Comparison of ENCODE assay signal across 26 mouse cellular contexts in genomic region chr10:6895796-6896195, GRCm38 (mm10).
DNase-seq lines count a peak whose midpoint lies in the region; ATAC-seq and TF ChIP-seq lines count a peak whose summit lies in the region.
"Had no signal": no experiment of that assay in that cellular context is flagged by ENCODE, and none has a peak within 500 bp of the region (broad histone marks: within the 10 kb centered on the region; RNA-seq: fewer than 3 reads in every experiment).

No protein-coding gene starts in this region.

- no peak for ATAC-seq in midbrain, embryonic 11.5 days (ENCODE audit: low FRiP score)
- ATAC-seq: forebrain, embryonic 15.5 days; Patski had no signal

- 79% methylated on average over 3 of the region's 3 CpGs for WGBS in midbrain, embryonic 11.5 days
- 81% methylated on average over 3 of the region's 3 CpGs for WGBS in midbrain, embryonic 10.5 days

- no peak for TF ChIP-seq CTCF in cortical plate, adult 2 months (IDR thresholded peaks at IDR 0.05; ENCODE audit: extremely low read depth, insufficient read depth, low read length)

- TF ChIP-seq POLR2A in cortical plate, adult 2 months (IDR thresholded peaks at IDR 0.05; ENCODE audit: extremely low read depth, insufficient read depth, low read length), result peak; percentile 37; the same call in 1 of the 2 replicates

- H3K9me3 ChIP-seq in midbrain, embryonic 11.5 days (ENCODE audit: control insufficient read depth, low read length), result no peaks in the 10 kb centered on the region
- H3K9me3 ChIP-seq in midbrain, embryonic 10.5 days (replicated peaks), result no peaks in the 10 kb centered on the region
- H3K9me3 ChIP-seq: embryonic facial prominence, embryonic 10.5 days; embryonic facial prominence, embryonic 13.5 days; forebrain, embryonic 12.5 days; forebrain, embryonic 15.5 days; G1E; hindbrain, embryonic 12.5 days; hindbrain, embryonic 15.5 days had no signal

- DNase-seq in layer of hippocampus, adult 9-11 months, result peak; percentile 22
- no peak for DNase-seq in layer of hippocampus, adult 11-12 months (ENCODE audit: low spot score)
- peak; percentile 21 for DNase-seq in midbrain, embryonic 11.5 days (ENCODE audit: low spot score, missing footprints)
- DNase-seq in midbrain, embryonic 10.5 days (ENCODE audit: low spot score), result no peak
- DNase-seq in cerebellum, adult 11-12 months, result no peak
- DNase-seq in embryo, embryonic 9.5 days (ENCODE audit: extremely low spot score), result no peak
- DNase-seq: adrenal gland, postnatal 10 days; B cell, adult 2 months; cerebellum, adult 18-20 months; cerebellum, adult 9-10 months; cerebellum, postnatal 14 days; gastrocnemius, adult 2 months; gastrocnemius, postnatal 14 days; heart, adult 11 months had no signal

- no peaks in the 10 kb centered on the region for H3K27me3 ChIP-seq in midbrain, embryonic 11.5 days (ENCODE audit: control insufficient read depth, insufficient read depth, low read length)
- H3K27me3 ChIP-seq in midbrain, embryonic 10.5 days (ENCODE audit: low read depth, poor library complexity, severe bottlenecking), result no peaks in the 10 kb centered on the region
- H3K27me3 ChIP-seq: CH12.LX; embryonic facial prominence, embryonic 13.5 days; forebrain, embryonic 12.5 days; forebrain, embryonic 15.5 days; hindbrain, embryonic 12.5 days; hindbrain, embryonic 15.5 days; Patski had no signal

- H3K27ac ChIP-seq in midbrain, embryonic 11.5 days (ENCODE audit: low read depth, low read length), result no peak overlapping the region
- H3K27ac ChIP-seq in midbrain, embryonic 10.5 days (replicated peaks), result no peak overlapping the region
- peak overlapping the region; percentile 24; the same call in 1 of the 2 replicates for H3K27ac ChIP-seq in cortical plate, adult 2 months (ENCODE audit: insufficient read depth, low read length)
- H3K27ac ChIP-seq: embryonic facial prominence, embryonic 10.5 days; embryonic facial prominence, embryonic 13.5 days; forebrain, embryonic 12.5 days; forebrain, embryonic 15.5 days; gastrocnemius, adult 2 months; hindbrain, embryonic 12.5 days; hindbrain, embryonic 15.5 days had no signal

- H3K4me2 ChIP-seq in midbrain, embryonic 11.5 days, result no peak overlapping the region
- H3K4me2 ChIP-seq: embryonic facial prominence, embryonic 13.5 days; forebrain, embryonic 12.5 days; forebrain, embryonic 15.5 days; heart, embryonic 11.5 days; hindbrain, embryonic 12.5 days; hindbrain, embryonic 15.5 days had no signal

- H3K4me3 ChIP-seq in midbrain, embryonic 11.5 days (ENCODE audit: low read depth, low read length), result no peak overlapping the region
- no peak overlapping the region for H3K4me3 ChIP-seq in midbrain, embryonic 10.5 days
- no peak overlapping the region for H3K4me3 ChIP-seq in cortical plate, adult 2 months (ENCODE audit: insufficient read depth, low read length)
- H3K4me3 ChIP-seq: embryonic facial prominence, embryonic 10.5 days; embryonic facial prominence, embryonic 13.5 days; erythroblast, embryonic 14.5 days; forebrain, embryonic 12.5 days; forebrain, embryonic 15.5 days; gastrocnemius, adult 2 months; hindbrain, embryonic 12.5 days; hindbrain, embryonic 15.5 days had no signal

- no peak overlapping the region for H3K9ac ChIP-seq in midbrain, embryonic 11.5 days (ENCODE audit: low read length)
- H3K9ac ChIP-seq: embryonic facial prominence, embryonic 13.5 days; forebrain, embryonic 12.5 days; forebrain, embryonic 15.5 days; hindbrain, embryonic 12.5 days; hindbrain, embryonic 15.5 days had no signal

- no peaks in the 10 kb centered on the region for H3K36me3 ChIP-seq in midbrain, embryonic 11.5 days (ENCODE audit: control insufficient read depth, insufficient read depth, low read length)
- H3K36me3 ChIP-seq in midbrain, embryonic 10.5 days, result no peaks in the 10 kb centered on the region
- H3K36me3 ChIP-seq: embryonic facial prominence, embryonic 10.5 days; embryonic facial prominence, embryonic 13.5 days; forebrain, embryonic 12.5 days; forebrain, embryonic 15.5 days; G1E; hindbrain, embryonic 12.5 days; hindbrain, embryonic 15.5 days had no signal

- H3K4me1 ChIP-seq in midbrain, embryonic 11.5 days (ENCODE audit: control insufficient read depth, insufficient read depth, low read length), result no peaks in the 10 kb centered on the region
- H3K4me1 ChIP-seq in midbrain, embryonic 10.5 days, result no peaks in the 10 kb centered on the region
- H3K4me1 ChIP-seq in cortical plate, adult 2 months (ENCODE audit: control insufficient read depth, insufficient read depth, low read length), result peaks cover 5% of the 10 kb centered on the region
- H3K4me1 ChIP-seq: embryonic facial prominence, embryonic 10.5 days; embryonic facial prominence, embryonic 13.5 days; forebrain, embryonic 12.5 days; forebrain, embryonic 15.5 days; hindbrain, embryonic 12.5 days; hindbrain, embryonic 15.5 days had no signal

Comparison
In these comparisons a context has a peak if more than half of its experiments do, and no peak if none do; other contexts are left out.
1. DNase-seq: peak in layer of hippocampus, adult 9-11 months (single experiment) and midbrain, embryonic 11.5 days (single experiment); none in layer of hippocampus, adult 11-12 months (single experiment), midbrain, embryonic 10.5 days (single experiment), cerebellum, adult 11-12 months (single experiment) and embryo, embryonic 9.5 days (single experiment).